Mouse (Mus musculus): ENCODE results near the gene Slc27a2. TPM values are rescaled to one million over a fixed set of nuclear protein-coding genes. Genes with fewer than 3 reads are reported as not detected.

Slc27a2 gene
- total RNA-seq (2012; rRNA removed), result not detected in 2 replicates
- polyA plus RNA-seq (2012; ENCODE audit: insufficient read depth in 1 of 2, insufficient read length in 2 of 2, low read depth in 1 of 2, low replicate concordance in 2 of 2, missing spikeins in 1 of 2), result not detected

GRCm38 (mm10) chr2:126552357-126553290 is at the start of gene Slc27a2:
Gene Slc27a2, plus strand, starts transcription at chr2:126552407.
- peaks cover 2 to 3% of the 10 kb centered on the region in 2 experiments; a peak in 3 of 4 replicates for H3K27me3 ChIP-seq (ENCODE audit: control insufficient read depth in 1 of 2, insufficient read depth in 2 of 2, low read length in 2 of 2)
- no peak within 1 kb of the TSS for H3K4me3 ChIP-seq (ENCODE audit: control insufficient read depth in 1 of 2, insufficient read depth in 1 of 2, low read depth in 2 of 2, low read length in 2 of 2)

GRCm38 (mm10) chr2:126505156-126505555 is 47.1 kb upstream of the Slc27a2 start:
- Histone ChIP-seq H3K79me2 (ENCODE audit: control insufficient read depth, insufficient read depth, low read length, poor library complexity) (no peaks in the 10 kb centered on the region), H3K4me3 (ENCODE audit: control insufficient read depth in 1 of 2, insufficient read depth in 1 of 2, low read depth in 2 of 2, low read length in 2 of 2) (no peak overlapping the region), H3K4me1 (ENCODE audit: control insufficient read depth in 1 of 2, insufficient read depth in 2 of 2, low read length in 2 of 2) (no peaks in the 10 kb centered on the region), H3K9me3 (replicated peaks; ENCODE audit: insufficient read depth, low read length) (no peaks in the 10 kb centered on the region), H3K36me3 (ENCODE audit: control insufficient read depth in 1 of 2, insufficient read depth in 2 of 2, low read length in 2 of 2) (no peaks in the 10 kb centered on the region), H3K9ac (ENCODE audit: control insufficient read depth, low read depth, low read length, poor library complexity, severe bottlenecking) (no peak overlapping the region), H3K27ac (ENCODE audit: control insufficient read depth, low read depth, low read length) (no peak overlapping the region), H3K27me3 (ENCODE audit: control insufficient read depth in 1 of 2, insufficient read depth in 2 of 2, low read length in 2 of 2) (peaks cover 0 to 1% of the 10 kb centered on the region in 2 experiments; a peak in 2 of 4 replicates)
- no peak for DNase-seq (ENCODE audit: low read depth, low spot score)
- TF ChIP-seq MAFK (IDR thresholded peaks at IDR 0.05; ENCODE audit: borderline replicate concordance, low read depth, low read length) (no peak), POLR2AphosphoS2 (IDR thresholded peaks at IDR 0.05; ENCODE audit: low read length) (no peak), MYC (IDR thresholded peaks at IDR 0.05; ENCODE audit: low read depth, low read length) (no peak), USF1 (IDR thresholded peaks at IDR 0.05; ENCODE audit: low read depth, low read length) (no peak), NRF1 (IDR thresholded peaks at IDR 0.05; ENCODE audit: insufficient read depth, low read depth, low read length, poor library complexity, severe bottlenecking) (no peak), JUND (IDR thresholded peaks at IDR 0.05; ENCODE audit: low read depth, low read length) (no peak), CHD2 (IDR thresholded peaks at IDR 0.05; ENCODE audit: low read length) (no peak), CHD1 (IDR thresholded peaks at IDR 0.05; ENCODE audit: low read depth, low read length) (no peak), MEF2A (IDR thresholded peaks at IDR 0.05; ENCODE audit: extremely low read depth, insufficient replicate concordance, low read depth, low read length, poor library complexity, severe bottlenecking) (no peak), GABPA (IDR thresholded peaks at IDR 0.05; ENCODE audit: low read depth, low read length) (no peak), TBP (IDR thresholded peaks at IDR 0.05; ENCODE audit: low read depth, low read length) (no peak), USF2 (IDR thresholded peaks at IDR 0.05; ENCODE audit: borderline replicate concordance in 1 of 2, insufficient read depth in 1 of 2, low read depth in 1 of 2, low read length in 2 of 2) (no peak)

More at GRCm38 (mm10) chr2:126552357-126553290, at the start of gene Slc27a2:
- no peak for DNase-seq (ENCODE audit: low read depth, low spot score)
- no peaks in the 10 kb centered on the region for H3K79me2 ChIP-seq (ENCODE audit: control insufficient read depth, insufficient read depth, low read length, poor library complexity)
- no peak for TF ChIP-seq POLR2AphosphoS2 (IDR thresholded peaks at IDR 0.05; ENCODE audit: low read length)
- no peak for TF ChIP-seq ETS1 (IDR thresholded peaks at IDR 0.05; ENCODE audit: low read depth, low read length)
- TF ChIP-seq MAFK (IDR thresholded peaks at IDR 0.05; ENCODE audit: borderline replicate concordance, low read depth, low read length), result no peak
- TF ChIP-seq HCFC1 (IDR thresholded peaks at IDR 0.05; ENCODE audit: low read depth, low read length), result no peak
- TF ChIP-seq RCOR1 (IDR thresholded peaks at IDR 0.05; ENCODE audit: low read depth, low read length), result no peak
- TF ChIP-seq ELF1 (IDR thresholded peaks at IDR 0.05; ENCODE audit: low read depth, low read length), result no peak
- no peak for TF ChIP-seq E2F4 (IDR thresholded peaks at IDR 0.05; ENCODE audit: borderline replicate concordance, low read depth, low read length)
- TF ChIP-seq MXI1 (IDR thresholded peaks at IDR 0.05; ENCODE audit: low read depth, low read length), result no peak
- no peak for TF ChIP-seq MEF2A (IDR thresholded peaks at IDR 0.05; ENCODE audit: extremely low read depth, insufficient replicate concordance, low read depth, low read length, poor library complexity, severe bottlenecking)
- TF ChIP-seq UBTF (IDR thresholded peaks at IDR 0.05; ENCODE audit: borderline replicate concordance, insufficient read depth, low read depth, low read length), result no peak
- TF ChIP-seq TAL1 (IDR thresholded peaks at IDR 0.05; ENCODE audit: low read length), result no peak
- no peak for TF ChIP-seq TBP (IDR thresholded peaks at IDR 0.05; ENCODE audit: low read depth, low read length)
- TF ChIP-seq MYB (IDR thresholded peaks at IDR 0.05; ENCODE audit: low read depth, low read length), result no peak
- TF ChIP-seq NELFE (IDR thresholded peaks at IDR 0.05; ENCODE audit: low read depth, low read length), result no peak
- TF ChIP-seq MAZ (IDR thresholded peaks at IDR 0.05; ENCODE audit: low read depth, low read length), result no peak
- TF ChIP-seq NRF1 (IDR thresholded peaks at IDR 0.05; ENCODE audit: insufficient read depth, low read depth, low read length, poor library complexity, severe bottlenecking), result no peak
- no peak for TF ChIP-seq JUND (IDR thresholded peaks at IDR 0.05; ENCODE audit: low read depth, low read length)
- TF ChIP-seq USF1 (IDR thresholded peaks at IDR 0.05; ENCODE audit: low read depth, low read length), result no peak
- no peak for TF ChIP-seq GATA1 (IDR thresholded peaks at IDR 0.05; ENCODE audit: low read depth, low read length)
- no peaks in the 10 kb centered on the region for H3K4me1 ChIP-seq (ENCODE audit: control insufficient read depth in 1 of 2, insufficient read depth in 2 of 2, low read length in 2 of 2)
- no peak within 1 kb of the TSS for H3K27ac ChIP-seq (ENCODE audit: control insufficient read depth, low read depth, low read length)
- no peak within 1 kb of the TSS for H3K9ac ChIP-seq (ENCODE audit: control insufficient read depth, low read depth, low read length, poor library complexity, severe bottlenecking)
- H3K36me3 ChIP-seq (ENCODE audit: control insufficient read depth in 1 of 2, insufficient read depth in 2 of 2, low read length in 2 of 2), result no peaks in the 10 kb centered on the region
- H3K9me3 ChIP-seq (replicated peaks; ENCODE audit: insufficient read depth, low read length), result no peaks in the 10 kb centered on the region
